Mouse (Mus musculus): Measurements from ENCODE around the gene Fut2. TPM values are rescaled to one million over a fixed set of nuclear protein-coding genes. Genes with fewer than 3 reads are reported as not detected.

The Fut2 gene
- polyA plus RNA-seq (2015; fragmentation: Illumina TruSeq; extraction: RNeasy Lipid Tissue Mini Kit (QIAGEN cat#74804); ENCODE audit: insufficient read depth, low replicate concordance) = not detected

DNA sequence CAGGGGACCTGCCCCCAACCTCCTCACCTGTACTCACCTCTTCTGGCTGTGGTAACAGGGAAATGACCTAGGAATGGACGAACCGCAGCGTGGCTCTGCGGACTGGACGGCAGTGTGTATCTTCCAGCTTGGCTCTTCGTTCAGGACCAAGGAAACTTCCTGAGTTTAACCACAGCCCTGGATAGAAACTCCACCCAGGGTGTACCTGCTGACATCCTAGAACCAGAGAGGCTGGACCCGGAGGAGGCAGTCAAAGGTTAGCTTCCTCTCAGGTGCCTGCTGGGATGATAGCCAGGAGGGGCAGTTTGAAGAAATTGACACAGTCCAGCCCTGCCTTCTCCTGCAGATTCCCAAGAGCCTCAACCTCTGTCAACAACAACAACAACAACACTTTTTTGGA is at the start of gene Fut2:
Gene Fut2, minus strand, starts transcription at position 234 of the 400 bp plus-strand sequence.

DNA sequence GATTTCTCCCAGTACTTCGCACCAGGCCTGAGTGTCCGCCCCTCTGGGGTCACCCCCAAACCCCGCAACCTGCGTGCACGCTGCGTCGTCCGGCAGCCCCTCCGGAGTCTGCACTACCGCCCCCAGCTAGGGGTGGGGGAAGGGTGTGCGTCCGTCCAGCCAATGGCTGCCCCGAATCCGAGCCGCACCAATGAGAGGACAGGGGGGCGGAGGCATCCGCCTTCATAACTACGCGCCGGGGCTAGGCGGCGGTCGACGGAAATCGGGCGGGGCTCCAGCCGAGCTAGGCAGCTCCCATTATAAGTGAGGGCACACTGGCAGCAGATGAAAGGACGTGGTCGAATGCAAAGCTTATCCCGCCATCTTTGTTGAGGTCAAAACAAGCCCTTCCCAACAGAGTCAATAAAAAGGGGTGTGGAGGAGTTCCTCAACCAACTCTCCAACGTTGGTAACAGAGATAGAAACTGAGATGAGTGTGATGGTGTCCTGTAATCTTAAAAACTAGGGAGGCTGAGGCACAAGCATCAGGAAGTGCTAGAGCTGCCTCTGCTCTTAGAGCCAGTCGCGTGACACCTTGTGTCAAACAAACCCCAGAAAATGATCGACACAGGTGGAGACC is 49.0 kb upstream of the Fut2 start, which contains the start of gene Rpl18:
Gene Rpl18, plus strand, starts transcription at position 368 of the 619 bp plus-strand sequence.

DNA sequence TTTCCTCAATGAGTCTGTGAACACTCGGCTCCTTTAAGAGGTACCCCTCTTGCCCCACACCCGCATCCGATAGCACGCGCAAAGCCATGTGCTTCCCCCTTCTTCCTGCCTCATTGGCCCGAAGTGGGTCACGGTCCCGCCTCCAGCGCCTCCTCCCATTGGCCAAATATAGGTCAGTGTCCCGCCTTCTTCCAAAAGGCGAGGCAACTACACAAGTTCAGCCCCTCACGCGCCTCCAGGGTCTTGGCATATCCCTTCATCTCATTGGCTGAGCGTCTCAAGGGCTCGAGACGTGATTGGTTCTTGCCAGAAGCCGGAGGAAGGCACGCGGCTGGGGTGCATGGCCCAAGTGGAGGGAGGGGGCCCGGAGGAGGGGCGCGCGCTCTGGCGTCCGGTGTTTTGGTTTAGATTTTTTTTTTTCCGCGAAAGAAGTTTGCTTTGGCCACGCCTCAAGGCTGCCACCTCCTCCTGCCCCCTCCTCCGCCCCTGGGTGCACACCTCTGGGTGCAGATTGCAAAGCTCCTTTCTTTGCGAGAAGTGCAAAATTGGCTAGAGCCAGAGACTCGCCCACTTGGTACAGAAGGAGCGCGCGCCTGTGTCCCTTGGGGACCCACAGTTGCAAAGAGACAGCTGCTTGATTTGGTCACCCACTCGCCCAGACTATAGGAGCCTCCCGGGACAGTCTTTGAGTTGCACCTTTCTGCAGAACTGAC is 38.7 kb upstream of the Fut2 start, which contains the start of gene Dbp:
Gene Dbp, plus strand, starts transcription at position 359 of the 713 bp plus-strand sequence.

DNA sequence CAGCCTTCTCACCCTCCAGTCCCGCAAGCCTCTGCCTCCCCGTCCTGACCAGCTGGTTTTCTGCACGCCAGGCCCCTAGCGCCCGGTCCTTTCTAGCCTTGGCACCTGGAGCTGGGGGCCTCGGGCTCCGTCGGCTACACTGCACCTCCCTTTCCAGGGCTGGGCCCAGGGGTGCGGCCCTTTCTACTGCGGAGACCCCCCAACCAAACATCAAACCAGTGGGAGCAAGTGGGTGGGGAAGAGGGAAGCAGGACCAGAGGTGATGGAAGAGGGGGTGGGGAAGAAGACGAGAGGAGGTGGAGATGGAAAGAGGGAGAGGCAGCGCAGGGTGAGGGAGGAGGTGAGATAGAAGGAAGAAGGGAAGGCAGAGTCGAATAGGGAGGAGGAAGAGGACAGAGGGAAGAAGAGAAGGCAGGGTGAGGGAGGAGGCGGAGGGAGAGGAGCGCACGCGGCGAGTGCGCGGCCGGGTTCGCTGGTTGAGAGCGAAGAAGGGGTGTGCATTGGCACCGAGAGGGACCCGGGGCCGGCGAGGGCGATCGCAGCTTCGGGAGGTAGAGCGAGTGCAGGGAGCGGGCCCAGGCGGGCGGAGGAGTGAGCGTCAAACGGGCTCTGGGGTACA is 33.4 kb upstream of the Fut2 start, which contains the start of gene Car11:
Gene Car11, plus strand, starts transcription at position 321 of the 619 bp plus-strand sequence.

DNA sequence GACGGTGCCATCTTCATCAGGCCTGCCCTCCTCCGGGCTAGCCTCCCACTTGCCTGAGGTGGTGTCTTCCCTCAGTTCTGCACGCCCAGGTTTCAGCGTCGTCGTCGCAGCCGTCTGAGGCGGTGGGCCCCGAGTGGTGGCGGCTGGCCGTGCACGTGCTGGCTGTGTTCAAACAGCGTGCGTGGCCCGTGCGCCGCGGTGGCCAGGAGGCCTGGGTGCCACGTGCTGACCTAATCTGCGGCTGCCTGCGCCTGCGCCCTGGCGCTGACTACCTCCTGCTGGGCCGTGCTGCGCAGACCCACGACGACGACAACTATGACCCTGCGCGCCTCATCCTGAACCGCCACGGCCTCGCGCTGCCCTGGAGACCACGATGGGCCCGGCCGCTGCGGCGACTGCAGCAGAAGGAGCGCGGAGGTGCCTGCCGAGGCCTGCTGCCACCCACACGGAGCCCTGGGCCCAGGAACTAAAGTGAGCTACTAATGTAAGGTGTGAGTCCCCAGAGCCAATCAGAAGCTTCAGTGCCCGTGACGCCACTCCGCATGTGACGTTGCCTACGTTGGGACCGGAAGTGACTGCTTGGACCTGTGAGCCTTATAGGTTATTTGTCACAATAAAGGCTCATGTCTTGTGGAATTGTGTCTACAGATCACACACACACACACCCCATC is 27.9 kb upstream of the Fut2 start, which contains the start of gene Sec1:
Gene Sec1, minus strand, starts transcription at position 482 of the 671 bp plus-strand sequence.

DNA sequence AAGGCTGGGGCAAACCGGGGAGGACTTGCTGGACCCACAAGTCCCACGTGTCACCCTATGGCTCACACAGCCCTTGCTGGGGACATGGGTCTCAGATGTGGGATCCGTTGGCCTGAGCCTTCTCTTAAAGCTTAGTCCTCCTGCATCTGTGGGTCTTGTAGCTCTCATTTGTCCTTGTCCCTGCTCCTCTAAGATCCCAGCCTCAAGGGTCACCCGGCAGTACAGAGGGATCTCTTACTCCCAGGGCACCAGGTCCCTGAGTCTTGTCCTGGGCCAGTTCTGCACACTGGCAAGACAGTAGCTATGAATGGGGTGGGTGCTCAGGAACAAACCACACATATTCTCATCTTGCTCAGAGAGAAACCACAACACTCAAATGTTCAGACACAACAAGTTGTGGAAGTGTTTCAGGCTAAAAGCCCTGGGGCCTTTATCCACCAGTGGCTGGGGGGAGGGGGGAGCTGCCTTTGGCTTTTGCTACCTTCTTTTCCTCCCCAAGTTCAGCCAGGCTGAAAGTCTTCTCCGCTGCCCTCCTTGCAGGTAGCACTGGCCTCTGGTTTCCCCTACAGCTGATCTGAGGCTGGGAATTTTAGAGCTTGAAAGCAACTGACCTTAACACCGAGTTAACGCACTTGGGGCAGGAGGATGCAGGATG is 17.3 kb upstream of the Fut2 start, which contains the start of gene Ntn5:
Gene Ntn5, plus strand, starts transcription at position 627 of the 655 bp plus-strand sequence.

GRCm38 (mm10) chr7:45639561-45640027 is 26.6 kb downstream of the Fut2 start, which contains the start of gene Mamstr:
Mamstr (plus strand) TSS chr7:45639977.

GRCm38 (mm10) chr7:45627261-45627660 is 38.9 kb downstream of the Fut2 start, which contains the start of gene Rasip1:
Rasip1 (plus strand) TSS chr7:45627488.

DNA sequence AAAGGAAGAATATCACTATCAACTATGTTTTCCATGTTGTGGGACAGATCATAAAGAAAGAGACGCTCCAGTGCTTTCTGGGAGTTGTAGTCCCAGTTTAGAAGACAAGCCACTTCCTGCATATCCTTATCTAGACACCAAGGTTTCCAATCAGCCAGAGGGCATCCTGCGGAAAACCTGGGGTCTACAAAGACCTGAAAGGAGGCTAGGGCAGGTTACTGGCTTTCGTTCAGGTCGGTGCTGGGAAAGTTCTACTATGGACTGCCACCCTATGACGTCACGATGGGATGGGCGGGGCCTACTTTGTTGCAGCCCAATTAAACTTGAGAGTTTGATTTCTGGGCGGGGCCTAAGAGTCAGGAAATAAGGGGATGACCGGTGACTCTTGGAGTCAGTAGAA is 44.8 kb downstream of the Fut2 start, which contains the start of gene Izumo1:
Gene Izumo1, plus strand, starts transcription at position 369 of the 400 bp plus-strand sequence.

DNA sequence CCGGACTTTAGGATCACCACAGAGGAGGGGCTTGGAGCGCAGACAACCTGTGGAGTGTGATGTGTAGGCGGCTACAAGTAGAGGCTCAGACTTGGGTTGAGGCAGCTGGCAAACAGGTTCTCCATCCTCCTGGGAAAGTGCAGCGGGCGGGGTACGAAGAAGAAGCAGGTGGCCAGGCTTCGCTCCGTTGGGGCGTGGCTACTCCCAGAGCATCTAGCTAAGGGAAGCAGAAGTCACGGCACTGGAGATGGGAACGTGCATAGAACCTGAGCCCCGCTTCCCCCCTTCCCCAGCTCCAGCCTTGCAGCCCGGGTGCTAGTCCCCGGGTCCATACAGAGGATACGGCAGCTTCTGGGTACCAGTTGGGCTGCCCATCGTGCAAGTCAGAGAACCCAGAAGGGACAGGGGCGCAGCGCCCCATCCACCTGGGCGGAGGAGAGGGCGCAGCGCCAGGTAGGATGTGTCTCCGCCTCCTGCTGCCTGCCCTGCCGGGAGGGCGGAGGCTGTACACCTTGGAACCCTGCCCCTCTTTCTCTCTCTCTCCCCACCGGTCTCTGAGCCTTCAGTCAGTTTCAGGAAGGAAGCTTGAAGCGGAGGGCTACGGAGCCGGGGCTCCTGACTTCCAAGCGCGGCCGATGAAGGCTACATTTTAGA is 49.0 kb downstream of the Fut2 start, which contains the start of gene Fut1:
Gene Fut1, plus strand, starts transcription at position 248 of the 654 bp plus-strand sequence.

Other genes starting within 250 kb of the Fut2 start
- not detected for gene Lhb, start 245.6 kb downstream of the Fut2 start, polyA plus RNA-seq (2015; fragmentation: Illumina TruSeq; extraction: RNeasy Lipid Tissue Mini Kit (QIAGEN cat#74804); ENCODE audit: insufficient read depth, low replicate concordance)
- gene Gys1, start 231.6 kb downstream of the Fut2 start, polyA plus RNA-seq (2015; fragmentation: Illumina TruSeq; extraction: RNeasy Lipid Tissue Mini Kit (QIAGEN cat#74804); ENCODE audit: insufficient read depth, low replicate concordance) = 7.5 TPM
- 12.1 TPM for gene Ruvbl2, start 228.3 kb downstream of the Fut2 start, polyA plus RNA-seq (2015; fragmentation: Illumina TruSeq; extraction: RNeasy Lipid Tissue Mini Kit (QIAGEN cat#74804); ENCODE audit: insufficient read depth, low replicate concordance)
- 761 TPM for gene Ftl1, start 206.5 kb downstream of the Fut2 start, polyA plus RNA-seq (2015; fragmentation: Illumina TruSeq; extraction: RNeasy Lipid Tissue Mini Kit (QIAGEN cat#74804); ENCODE audit: insufficient read depth, low replicate concordance)
- gene Bax, start 199.5 kb downstream of the Fut2 start, polyA plus RNA-seq (2015; fragmentation: Illumina TruSeq; extraction: RNeasy Lipid Tissue Mini Kit (QIAGEN cat#74804); ENCODE audit: insufficient read depth, low replicate concordance) = 41.1 TPM
- gene Tulp2, start 184.5 kb downstream of the Fut2 start, polyA plus RNA-seq (2015; fragmentation: Illumina TruSeq; extraction: RNeasy Lipid Tissue Mini Kit (QIAGEN cat#74804); ENCODE audit: insufficient read depth, low replicate concordance) = 0.11 TPM
- not detected for gene Gm45808, start 179.6 kb downstream of the Fut2 start, polyA plus RNA-seq (2015; fragmentation: Illumina TruSeq; extraction: RNeasy Lipid Tissue Mini Kit (QIAGEN cat#74804); ENCODE audit: insufficient read depth, low replicate concordance)
- gene Dhdh, start 177.6 kb downstream of the Fut2 start, polyA plus RNA-seq (2015; fragmentation: Illumina TruSeq; extraction: RNeasy Lipid Tissue Mini Kit (QIAGEN cat#74804); ENCODE audit: insufficient read depth, low replicate concordance) = 6.0 TPM
- gene Nucb1, start 156.0 kb downstream of the Fut2 start, polyA plus RNA-seq (2015; fragmentation: Illumina TruSeq; extraction: RNeasy Lipid Tissue Mini Kit (QIAGEN cat#74804); ENCODE audit: insufficient read depth, low replicate concordance) = 82.9 TPM
- 28.5 TPM for gene Ppp1r15a, start 140.1 kb downstream of the Fut2 start, polyA plus RNA-seq (2015; fragmentation: Illumina TruSeq; extraction: RNeasy Lipid Tissue Mini Kit (QIAGEN cat#74804); ENCODE audit: insufficient read depth, low replicate concordance)
- gene Plekha4, start 140.1 kb downstream of the Fut2 start, polyA plus RNA-seq (2015; fragmentation: Illumina TruSeq; extraction: RNeasy Lipid Tissue Mini Kit (QIAGEN cat#74804); ENCODE audit: insufficient read depth, low replicate concordance) = 3.0 TPM
- gene Hsd17b14, start 111.5 kb downstream of the Fut2 start, polyA plus RNA-seq (2015; fragmentation: Illumina TruSeq; extraction: RNeasy Lipid Tissue Mini Kit (QIAGEN cat#74804); ENCODE audit: insufficient read depth, low replicate concordance) = 0.86 TPM
- 27.9 TPM for gene Bcat2, start 96.2 kb downstream of the Fut2 start, polyA plus RNA-seq (2015; fragmentation: Illumina TruSeq; extraction: RNeasy Lipid Tissue Mini Kit (QIAGEN cat#74804); ENCODE audit: insufficient read depth, low replicate concordance)
- not detected for gene Fgf21, start 50.9 kb downstream of the Fut2 start, polyA plus RNA-seq (2015; fragmentation: Illumina TruSeq; extraction: RNeasy Lipid Tissue Mini Kit (QIAGEN cat#74804); ENCODE audit: insufficient read depth, low replicate concordance)
- gene Fut1, start 49.1 kb downstream of the Fut2 start, polyA plus RNA-seq (2015; fragmentation: Illumina TruSeq; extraction: RNeasy Lipid Tissue Mini Kit (QIAGEN cat#74804); ENCODE audit: insufficient read depth, low replicate concordance) = 0.51 TPM
- gene Izumo1, start 44.6 kb downstream of the Fut2 start, polyA plus RNA-seq (2015; fragmentation: Illumina TruSeq; extraction: RNeasy Lipid Tissue Mini Kit (QIAGEN cat#74804); ENCODE audit: insufficient read depth, low replicate concordance) = 0.46 TPM
- 2.6 TPM for gene Rasip1, start 38.9 kb downstream of the Fut2 start, polyA plus RNA-seq (2015; fragmentation: Illumina TruSeq; extraction: RNeasy Lipid Tissue Mini Kit (QIAGEN cat#74804); ENCODE audit: insufficient read depth, low replicate concordance)
- 1.0 TPM for gene Mamstr, start 26.4 kb downstream of the Fut2 start, polyA plus RNA-seq (2015; fragmentation: Illumina TruSeq; extraction: RNeasy Lipid Tissue Mini Kit (QIAGEN cat#74804); ENCODE audit: insufficient read depth, low replicate concordance)
- gene Ntn5, start 17.6 kb upstream of the Fut2 start, polyA plus RNA-seq (2015; fragmentation: Illumina TruSeq; extraction: RNeasy Lipid Tissue Mini Kit (QIAGEN cat#74804); ENCODE audit: insufficient read depth, low replicate concordance) = not detected
- gene Sec1, start 28.0 kb upstream of the Fut2 start, polyA plus RNA-seq (2015; fragmentation: Illumina TruSeq; extraction: RNeasy Lipid Tissue Mini Kit (QIAGEN cat#74804); ENCODE audit: insufficient read depth, low replicate concordance) = 0.12 TPM
- 0.83 TPM for gene Car11, start 33.4 kb upstream of the Fut2 start, polyA plus RNA-seq (2015; fragmentation: Illumina TruSeq; extraction: RNeasy Lipid Tissue Mini Kit (QIAGEN cat#74804); ENCODE audit: insufficient read depth, low replicate concordance)
- 14.8 TPM for gene Dbp, start 38.7 kb upstream of the Fut2 start, polyA plus RNA-seq (2015; fragmentation: Illumina TruSeq; extraction: RNeasy Lipid Tissue Mini Kit (QIAGEN cat#74804); ENCODE audit: insufficient read depth, low replicate concordance)
- 565 TPM for gene Rpl18, start 49.1 kb upstream of the Fut2 start, polyA plus RNA-seq (2015; fragmentation: Illumina TruSeq; extraction: RNeasy Lipid Tissue Mini Kit (QIAGEN cat#74804); ENCODE audit: insufficient read depth, low replicate concordance)
- gene Sphk2, start 51.6 kb upstream of the Fut2 start, polyA plus RNA-seq (2015; fragmentation: Illumina TruSeq; extraction: RNeasy Lipid Tissue Mini Kit (QIAGEN cat#74804); ENCODE audit: insufficient read depth, low replicate concordance) = 5.7 TPM
- gene Fam83e, start 54.8 kb upstream of the Fut2 start, polyA plus RNA-seq (2015; fragmentation: Illumina TruSeq; extraction: RNeasy Lipid Tissue Mini Kit (QIAGEN cat#74804); ENCODE audit: insufficient read depth, low replicate concordance) = 0.17 TPM
- not detected for gene Spaca4, start 59.4 kb upstream of the Fut2 start, polyA plus RNA-seq (2015; fragmentation: Illumina TruSeq; extraction: RNeasy Lipid Tissue Mini Kit (QIAGEN cat#74804); ENCODE audit: insufficient read depth, low replicate concordance)
- not detected for gene Lmtk3, start 117.3 kb upstream of the Fut2 start, polyA plus RNA-seq (2015; fragmentation: Illumina TruSeq; extraction: RNeasy Lipid Tissue Mini Kit (QIAGEN cat#74804); ENCODE audit: insufficient read depth, low replicate concordance)
- gene Sult2b1, start 118.3 kb upstream of the Fut2 start, polyA plus RNA-seq (2015; fragmentation: Illumina TruSeq; extraction: RNeasy Lipid Tissue Mini Kit (QIAGEN cat#74804); ENCODE audit: insufficient read depth, low replicate concordance) = 0.25 TPM
- 52.5 TPM for gene Cyth2, start 148.2 kb upstream of the Fut2 start, polyA plus RNA-seq (2015; fragmentation: Illumina TruSeq; extraction: RNeasy Lipid Tissue Mini Kit (QIAGEN cat#74804); ENCODE audit: insufficient read depth, low replicate concordance)
- gene Kcnj14, start 158.4 kb upstream of the Fut2 start, polyA plus RNA-seq (2015; fragmentation: Illumina TruSeq; extraction: RNeasy Lipid Tissue Mini Kit (QIAGEN cat#74804); ENCODE audit: insufficient read depth, low replicate concordance) = not detected
- 9.6 TPM for gene Grwd1, start 164.6 kb upstream of the Fut2 start, polyA plus RNA-seq (2015; fragmentation: Illumina TruSeq; extraction: RNeasy Lipid Tissue Mini Kit (QIAGEN cat#74804); ENCODE audit: insufficient read depth, low replicate concordance)
- gene Kdelr1, start 206.4 kb upstream of the Fut2 start, polyA plus RNA-seq (2015; fragmentation: Illumina TruSeq; extraction: RNeasy Lipid Tissue Mini Kit (QIAGEN cat#74804); ENCODE audit: insufficient read depth, low replicate concordance) = 76.4 TPM
- gene Grin2d, start 212.0 kb upstream of the Fut2 start, polyA plus RNA-seq (2015; fragmentation: Illumina TruSeq; extraction: RNeasy Lipid Tissue Mini Kit (QIAGEN cat#74804); ENCODE audit: insufficient read depth, low replicate concordance) = 0.11 TPM
- not detected for gene Syngr4, start 230.3 kb upstream of the Fut2 start, polyA plus RNA-seq (2015; fragmentation: Illumina TruSeq; extraction: RNeasy Lipid Tissue Mini Kit (QIAGEN cat#74804); ENCODE audit: insufficient read depth, low replicate concordance)
- 2.7 TPM for gene Tmem143, start 230.5 kb upstream of the Fut2 start, polyA plus RNA-seq (2015; fragmentation: Illumina TruSeq; extraction: RNeasy Lipid Tissue Mini Kit (QIAGEN cat#74804); ENCODE audit: insufficient read depth, low replicate concordance)

Measured in spleen, adult 10 weeks (tissue).